Mouse (Mus musculus) CD4-positive naive resting alpha-beta T cell, adult 76 days (primary cell): ENCODE measurements around the gene Pold3. TPM values are rescaled to one million over a fixed set of nuclear protein-coding genes. Genes with fewer than 3 reads are reported as not detected.

Experiments
- total RNA-seq: library from RNA; stranded (reverse); gene quantifications from one replicate; pipeline ENCODE4 v1.2.4, GENCODE M21; 2023

Gene Pold3
- total RNA-seq, result 39.7 TPM

DNA sequence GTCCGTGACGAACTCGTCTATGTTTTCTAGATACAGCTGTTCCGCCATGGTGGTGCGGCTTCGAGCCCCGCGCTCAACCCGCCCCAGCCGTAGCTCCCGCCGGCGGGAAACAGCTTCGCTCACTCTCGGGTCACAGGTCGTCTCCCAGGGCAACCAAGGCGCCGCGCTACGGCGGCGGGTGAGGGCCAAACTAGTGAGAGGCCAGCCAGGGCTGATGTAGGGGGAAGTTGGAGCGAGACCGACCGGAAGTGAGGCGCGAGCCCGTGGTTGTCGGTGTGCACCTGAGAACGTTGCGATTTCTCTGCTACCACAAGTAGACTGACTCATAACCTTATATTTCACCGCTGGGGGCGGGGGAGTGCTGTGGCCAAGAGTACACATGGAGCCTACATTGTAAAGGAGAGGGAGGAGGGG is at the start of gene Pold3:
TSS of gene Pold3 (minus strand) at position 190 of the 414 bp plus-strand sequence.

DNA sequence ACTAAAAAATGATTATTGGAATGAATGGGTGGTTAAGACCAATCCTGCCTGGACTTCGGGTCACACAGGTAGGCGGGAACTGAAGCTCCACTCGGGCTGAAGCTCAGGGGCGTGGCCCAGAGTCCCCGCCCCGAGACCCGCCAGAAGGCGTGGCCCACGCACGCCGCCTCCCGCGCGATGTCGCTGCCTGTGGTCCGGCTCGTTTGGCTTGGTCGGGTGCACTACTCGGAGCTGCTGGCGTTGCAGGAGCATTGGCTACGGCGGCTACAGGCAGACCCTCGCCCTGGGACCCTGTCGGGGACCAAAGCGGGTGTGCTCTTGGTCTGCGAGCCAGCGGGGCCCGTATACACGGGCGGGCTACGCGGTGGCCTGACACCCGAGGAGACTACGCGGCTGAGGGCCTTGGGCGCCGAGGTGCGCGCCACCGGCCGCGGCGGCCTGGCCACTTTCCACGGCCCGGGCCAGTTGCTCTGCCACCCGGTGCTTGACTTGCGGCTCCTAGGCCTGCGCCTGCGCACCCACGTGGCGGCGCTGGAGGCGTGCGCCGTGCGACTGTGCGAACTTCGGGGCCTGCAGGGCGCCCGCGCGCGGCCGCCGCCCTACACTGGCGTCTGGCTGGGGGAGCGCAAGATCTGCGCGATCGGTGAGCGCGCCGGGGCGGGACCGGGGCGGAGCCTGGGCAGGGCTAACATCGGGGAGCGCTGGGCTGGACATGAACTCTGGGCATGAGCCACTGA is 37.9 kb upstream of the Pold3 start, which contains the start of gene Lipt2:
TSS of gene Lipt2 (plus strand) at position 173 of the 737 bp plus-strand sequence.

Other genes with a start within 250 kb of the Pold3 start
- 27.8 TPM for gene Rnf169, start 141.1 kb downstream of the Pold3 start, total RNA-seq
- not detected for gene Chrdl2, start 115.4 kb downstream of the Pold3 start, total RNA-seq
- 1.7 TPM for gene Lipt2, start 37.7 kb upstream of the Pold3 start, total RNA-seq
- gene Kcne3, start 54.9 kb upstream of the Pold3 start, total RNA-seq, result not detected
- 34.4 TPM for gene Pgm2l1, start 105.8 kb upstream of the Pold3 start, total RNA-seq
- 0.41 TPM for gene P4ha3, start 164.0 kb upstream of the Pold3 start, total RNA-seq